Mouse (Mus musculus) heart, embryonic 14.5 days (tissue): Measurements from ENCODE around the gene Glra4. TPM values are rescaled to one million over a fixed set of nuclear protein-coding genes. Genes with fewer than 3 reads are reported as not detected.

Source experiments
- ATAC-seq: fragments of 200-750 bp; cut with Nextera tagmentation; 2 replicates; pipeline ENCODE4 v1.8.0; 2017; ENCODE audit warnings: low read depth, moderate TSS enrichment; ENCODE audit not compliant: insufficient number of reproducible peaks, insufficient read depth, low FRiP score
- H3K27ac ChIP-seq, 2 experiments: fragments of 200-500 bp in 1 of 2; fragments of 300-500 bp in 1 of 2; sonication (generic) in 1 of 2; replicated peaks in 1 of 2; 2 replicates each; pipeline ENCODE4 v1.5.1; 2012 to 2014; ENCODE audit warnings: low read depth in 2 of 2, low read length in 2 of 2, control low read depth in 1 of 2, mild to moderate bottlenecking in 1 of 2, mixed read lengths in 1 of 2; ENCODE audit not compliant: control insufficient read depth in 1 of 2, insufficient read depth in 1 of 2
- H3K27me3 ChIP-seq: fragments of 300-500 bp; sonication (generic); 2 replicates; pipeline ENCODE4 v1.6.1; 2014; ENCODE audit warnings: mild to moderate bottlenecking, low read length, control low read depth; ENCODE audit not compliant: control insufficient read depth, insufficient read depth
- H3K36me3 ChIP-seq: fragments of 300-500 bp; sonication (generic); 2 replicates; pipeline ENCODE4 v1.6.1; 2014; ENCODE audit warnings: mild to moderate bottlenecking, control low read depth, low read length, mixed read lengths; ENCODE audit not compliant: control insufficient read depth, insufficient read depth
- H3K4me1 ChIP-seq, 2 experiments: fragments of 200-500 bp in 1 of 2; fragments of 300-500 bp in 1 of 2; sonication (generic) in 1 of 2; 2 replicates each; pipeline ENCODE4 v1.6.1; 2012 to 2014; ENCODE audit warnings: low read length in 2 of 2, control low read depth in 1 of 2, mixed read lengths in 1 of 2; ENCODE audit not compliant: control insufficient read depth in 2 of 2, insufficient read depth in 2 of 2
- H3K4me2 ChIP-seq: fragments of 300-500 bp; sonication (generic); 2 replicates; pipeline ENCODE4 v1.6.1; 2014; ENCODE audit warnings: mild to moderate bottlenecking, low read length
- H3K4me3 ChIP-seq, 2 experiments: fragments of 200-500 bp in 1 of 2; fragments of 300-500 bp in 1 of 2; sonication (generic) in 1 of 2; 2 replicates each; pipeline ENCODE4 v1.5.1; 2012 to 2014; ENCODE audit warnings: low read length in 2 of 2, mild to moderate bottlenecking in 2 of 2, control low read depth in 1 of 2, low read depth in 1 of 2, moderate library complexity in 1 of 2; ENCODE audit not compliant: control insufficient read depth in 1 of 2, insufficient read depth in 1 of 2
- H3K9ac ChIP-seq: fragments of 300-500 bp; sonication (generic); 2 replicates; pipeline ENCODE4 v1.6.1; 2014; ENCODE audit warnings: mild to moderate bottlenecking, low read length
- H3K9me3 ChIP-seq: fragments of 300-500 bp; sonication (generic); 2 replicates; pipeline ENCODE4 v1.6.1; 2016; ENCODE audit warnings: low read length, control low read depth; ENCODE audit not compliant: control insufficient read depth
- WGBS: fragments of 180-500 bp; shearing (Covaris S2); extraction: QIAGEN DNeasy Blood & Tissue Kit; methylation state at CpG from one replicate; pipeline ENCODE4 v1.1.7; 2014; 5-methylcytosine and 5-hydroxymethylcytosine counted together
- polyA plus RNA-seq: library from polyadenylated mRNA; unstranded; fragments of >200 nt; fragmentation: Nextera tagmentation; extraction: Ambion mirVana; gene quantifications from 2 replicates; pipeline ENCODE4 v1.2.1, GENCODE M21; 2014

Gene Glra4
- polyA plus RNA-seq, 1 experiment from 2014 or later = 0.12 TPM

GRCm38 (mm10) chrX:136779262-136779661 lies 679 bp downstream of the Glra4 start:
- H3K9ac ChIP-seq = no peak overlapping the region

GRCm38 (mm10) chrX:136778046-136778445 lies 1.9 kb downstream of the Glra4 start:
- Histone ChIP-seq H3K27ac (no peak overlapping the region), H3K4me1 (no peaks in the 10 kb centered on the region), H3K27me3 (no peaks in the 10 kb centered on the region), H3K4me2 (no peak overlapping the region), H3K9me3 (no peaks in the 10 kb centered on the region), H3K4me3 (no peak overlapping the region), H3K36me3 (0 out of 2 replicates have a peak, but pooled peaks cover 6% of the 10 kb centered on the region), H3K9ac (no peak overlapping the region)
- no peak for ATAC-seq
- WGBS = 69% methylated on average over 3 of the region's 3 CpGs

More at GRCm38 (mm10) chrX:136779262-136779661, 679 bp downstream of the Glra4 start:
- 59% methylated on average over 2 of the region's 2 CpGs for WGBS
- Histone ChIP-seq H3K27ac (no peak overlapping the region), H3K9me3 (no peaks in the 10 kb centered on the region), H3K4me2 (no peak overlapping the region), H3K27me3 (no peaks in the 10 kb centered on the region), H3K36me3 (0 out of 2 replicates have a peak, but pooled peaks cover 6% of the 10 kb centered on the region), H3K4me3 (no peak overlapping the region), H3K4me1 (no peaks in the 10 kb centered on the region)
- no peak for ATAC-seq

- WGBS = 70% methylated on average over 1 of the region's 1 CpGs
- 0 out of 2 replicates have a peak, but pooled peaks cover 6% of the 10 kb centered on the region for H3K36me3 ChIP-seq
- no peaks in the 10 kb centered on the region for H3K27me3 ChIP-seq
- H3K4me3 ChIP-seq = no peak overlapping the region
- no peak overlapping the region for H3K9ac ChIP-seq
- no peak overlapping the region for H3K27ac ChIP-seq
- no peak overlapping the region for H3K4me2 ChIP-seq
- no peak for ATAC-seq
- no peaks in the 10 kb centered on the region for H3K4me1 ChIP-seq
- H3K9me3 ChIP-seq = no peaks in the 10 kb centered on the region
These were observed 6.9 kb downstream of the Glra4 start for GRCm38 (mm10) chrX:136773035-136773434.

GRCm38 (mm10) chrX:136761103-136762074 lies 18.6 kb downstream of the Glra4 start:
- Histone ChIP-seq H3K27me3 (no peaks in the 10 kb centered on the region; the same call in 1 of the 2 replicates), H3K36me3 (peaks cover 36% of the 10 kb centered on the region; the same call in 1 of the 2 replicates), H3K9me3 (no peaks in the 10 kb centered on the region), H3K4me3 (no peak overlapping the region), H3K4me1 (no peaks in the 10 kb centered on the region), H3K9ac (no peak overlapping the region), H3K27ac (no peak overlapping the region), H3K4me2 (no peak overlapping the region)
- 71% methylated on average over 11 of the region's 11 CpGs for WGBS
- ATAC-seq = no peak

- H3K4me3 ChIP-seq = no peak overlapping the region
- no peak for ATAC-seq
- H3K4me2 ChIP-seq = no peak overlapping the region
- no peaks in the 10 kb centered on the region for H3K27me3 ChIP-seq
- no peak overlapping the region for H3K27ac ChIP-seq
- no peaks in the 10 kb centered on the region for H3K9me3 ChIP-seq
- no peak overlapping the region for H3K9ac ChIP-seq
- H3K36me3 ChIP-seq = peaks cover 31% of the 10 kb centered on the region; the same call in 1 of the 2 replicates
- no peaks in the 10 kb centered on the region for H3K4me1 ChIP-seq
- 82% methylated on average over 3 of the region's 3 CpGs for WGBS
These were observed 24.5 kb downstream of the Glra4 start for GRCm38 (mm10) chrX:136755464-136755863.

GRCm38 (mm10) chrX:136749329-136749728 lies 30.6 kb downstream of the Glra4 start:
- Histone ChIP-seq H3K36me3 (peaks cover 14% of the 10 kb centered on the region; the same call in 1 of the 2 replicates), H3K4me1 (no peaks in the 10 kb centered on the region)
- 69% methylated on average over 4 of the region's 4 CpGs for WGBS

GRCm38 (mm10) chrX:136744663-136745062 lies 35.3 kb downstream of the Glra4 start:
- no peak overlapping the region for H3K9ac ChIP-seq
- H3K27ac ChIP-seq = no peak overlapping the region
- no peaks in the 10 kb centered on the region for H3K9me3 ChIP-seq
- no peak overlapping the region for H3K4me2 ChIP-seq
- peaks cover 11% of the 10 kb centered on the region; the same call in 1 of the 2 replicates for H3K36me3 ChIP-seq
- WGBS = 77% methylated on average over 8 of the region's 8 CpGs
- H3K4me1 ChIP-seq = no peaks in the 10 kb centered on the region
- no peak overlapping the region for H3K4me3 ChIP-seq
- no peak for ATAC-seq
- H3K27me3 ChIP-seq = no peaks in the 10 kb centered on the region

More at GRCm38 (mm10) chrX:136749329-136749728, 30.6 kb downstream of the Glra4 start:
- Histone ChIP-seq H3K4me2 (no peak overlapping the region), H3K9ac (no peak overlapping the region), H3K27me3 (no peaks in the 10 kb centered on the region), H3K27ac (no peak overlapping the region), H3K4me3 (no peak overlapping the region), H3K9me3 (no peaks in the 10 kb centered on the region)
- no peak for ATAC-seq
